In genomic region chr9:84253022-84253991, GRCm38 (mm10) we compare ENCODE assay signal across 9 mouse cellular contexts.
DNase-seq lines count a peak whose midpoint lies in the region; ATAC-seq and TF ChIP-seq lines count a peak whose summit lies in the region.
"Had no signal": no experiment of that assay in that cellular context is flagged by ENCODE, and none has a peak within 500 bp of the region (broad histone marks: within the 10 kb centered on the region; RNA-seq: fewer than 3 reads in every experiment).

No protein-coding gene starts in this region.

- TF ChIP-seq CTCF in E14TG2a.4 (conservative IDR thresholded peaks at IDR 0.05; ENCODE audit: low read length) = peak; percentile 60
- peak; percentile 78 for TF ChIP-seq CTCF in kidney, postnatal 0 days (IDR thresholded peaks at IDR 0.05; ENCODE audit: low read depth)
- TF ChIP-seq CTCF in liver, postnatal 0 days (IDR thresholded peaks at IDR 0.05; ENCODE audit: low read depth) = peak; percentile 71
- peak; percentile 69; the same call in 1 of the 2 replicates for TF ChIP-seq CTCF in olfactory bulb, adult 2 months (IDR thresholded peaks at IDR 0.05; ENCODE audit: insufficient read depth, low read depth, low read length)

- H3K4me2 ChIP-seq in kidney, postnatal 0 days (ENCODE audit: low read length) = no peak overlapping the region
- no peak overlapping the region for H3K4me2 ChIP-seq in liver, postnatal 0 days (ENCODE audit: low read depth, low read length)
- H3K4me2 ChIP-seq: heart, embryonic 15.5 days had no signal

- no peaks in the 10 kb centered on the region for H3K36me3 ChIP-seq in E14TG2a.4 (ENCODE audit: insufficient read depth, low read length)
- no peaks in the 10 kb centered on the region for H3K36me3 ChIP-seq in kidney, postnatal 0 days (ENCODE audit: insufficient read depth, low read length)
- no peaks in the 10 kb centered on the region for H3K36me3 ChIP-seq in liver, postnatal 0 days (replicated peaks; ENCODE audit: insufficient read depth, low read length)
- H3K36me3 ChIP-seq: heart, embryonic 15.5 days had no signal

- peaks cover 19% of the 10 kb centered on the region for H3K4me1 ChIP-seq in E14TG2a.4 (replicated peaks; ENCODE audit: low read depth, low read length)
- no peaks in the 10 kb centered on the region for H3K4me1 ChIP-seq in kidney, postnatal 0 days (replicated peaks; ENCODE audit: insufficient read depth, low read length)
- no peaks in the 10 kb centered on the region for H3K4me1 ChIP-seq in liver, postnatal 0 days (ENCODE audit: insufficient read depth)
- peaks cover 4% of the 10 kb centered on the region for H3K4me1 ChIP-seq in olfactory bulb, adult 2 months (ENCODE audit: control insufficient read depth, insufficient read depth, low read length)
- H3K4me1 ChIP-seq: heart, embryonic 15.5 days had no signal

- H3K9ac ChIP-seq in kidney, postnatal 0 days (ENCODE audit: low read depth, low read length) = no peak overlapping the region
- no peak overlapping the region for H3K9ac ChIP-seq in liver, postnatal 0 days (replicated peaks)
- H3K9ac ChIP-seq: heart, embryonic 15.5 days had no signal

- WGBS in kidney, postnatal 0 days = 29% methylated on average over 7 of the region's 7 CpGs
- WGBS in liver, postnatal 0 days (ENCODE audit: insufficient replicate concordance) = 22% methylated on average over 7 of the region's 7 CpGs
- 24% methylated on average over 7 of the region's 7 CpGs for WGBS in olfactory bulb, adult 2 months

- H3K9me3 ChIP-seq in E14TG2a.4 (ENCODE audit: low read length) = no peaks in the 10 kb centered on the region
- H3K9me3 ChIP-seq in kidney, postnatal 0 days (replicated peaks; ENCODE audit: low read length) = no peaks in the 10 kb centered on the region
- no peaks in the 10 kb centered on the region for H3K9me3 ChIP-seq in liver, postnatal 0 days (ENCODE audit: low read length)
- H3K9me3 ChIP-seq: heart, embryonic 15.5 days had no signal

- H3K27me3 ChIP-seq in E14TG2a.4 (ENCODE audit: insufficient read depth, low read length) = no peaks in the 10 kb centered on the region
- no peaks in the 10 kb centered on the region for H3K27me3 ChIP-seq in kidney, postnatal 0 days (ENCODE audit: insufficient read depth, low read length)
- no peaks in the 10 kb centered on the region for H3K27me3 ChIP-seq in liver, postnatal 0 days (ENCODE audit: insufficient read depth, low read length)
- H3K27me3 ChIP-seq: heart, embryonic 15.5 days had no signal

- no peak for TF ChIP-seq POLR2A in olfactory bulb, adult 2 months (IDR thresholded peaks at IDR 0.05; ENCODE audit: insufficient read depth, low read depth, low read length)

- no peak for TF ChIP-seq EP300 in liver, postnatal 0 days (IDR thresholded peaks at IDR 0.05; ENCODE audit: low read depth)

- H3K4me3 ChIP-seq in E14TG2a.4 (replicated peaks; ENCODE audit: low read length) = no peak overlapping the region
- H3K4me3 ChIP-seq in kidney, postnatal 0 days (replicated peaks; ENCODE audit: low read depth, low read length) = no peak overlapping the region
- no peak overlapping the region for H3K4me3 ChIP-seq in liver, postnatal 0 days (ENCODE audit: low read depth, low read length)
- H3K4me3 ChIP-seq in olfactory bulb, adult 2 months (ENCODE audit: insufficient read depth, low read depth, low read length) = no peak overlapping the region
- H3K4me3 ChIP-seq: heart, embryonic 15.5 days had no signal

- no peak overlapping the region for H3K27ac ChIP-seq in kidney, postnatal 0 days
- no peak overlapping the region for H3K27ac ChIP-seq in liver, postnatal 0 days (ENCODE audit: low read depth)
- H3K27ac ChIP-seq in olfactory bulb, adult 2 months (ENCODE audit: insufficient read depth, low read depth, low read length) = no peak overlapping the region
- H3K27ac ChIP-seq: heart, embryonic 15.5 days had no signal

- peak; percentile 83 for ATAC-seq in frontal cortex, adult (ENCODE audit: low TSS enrichment)
- peak; percentile 72 for ATAC-seq in kidney, postnatal 0 days (replicated peaks; ENCODE audit: low FRiP score, low read depth)
- 0 out of 2 replicates have a peak, but pooled peaks have one; percentile 25 for ATAC-seq in liver, postnatal 0 days
- ATAC-seq in inflammation-experienced regulatory T-cells, adult 6 months = no peak

- peak; percentile 49 for DNase-seq in 416B (ENCODE audit: low read depth)
- peak; percentile 5 for DNase-seq in cerebellum, adult 8-10 months
- peak; percentile 51 for DNase-seq in kidney, postnatal 0 days (ENCODE audit: low spot score)
- peak; percentile 39 for DNase-seq in liver, postnatal 0 days
